Mouse (Mus musculus): ENCODE data around the gene Jmjd8. TPM values are rescaled to one million over a fixed set of nuclear protein-coding genes. Genes with fewer than 3 reads are reported as not detected.

Gene Jmjd8
- 57.9 and 60.7 TPM in 2 replicates for polyA plus RNA-seq (2015; fragmentation: Nextera tagmentation; extraction: Ambion mirVana)

DNA sequence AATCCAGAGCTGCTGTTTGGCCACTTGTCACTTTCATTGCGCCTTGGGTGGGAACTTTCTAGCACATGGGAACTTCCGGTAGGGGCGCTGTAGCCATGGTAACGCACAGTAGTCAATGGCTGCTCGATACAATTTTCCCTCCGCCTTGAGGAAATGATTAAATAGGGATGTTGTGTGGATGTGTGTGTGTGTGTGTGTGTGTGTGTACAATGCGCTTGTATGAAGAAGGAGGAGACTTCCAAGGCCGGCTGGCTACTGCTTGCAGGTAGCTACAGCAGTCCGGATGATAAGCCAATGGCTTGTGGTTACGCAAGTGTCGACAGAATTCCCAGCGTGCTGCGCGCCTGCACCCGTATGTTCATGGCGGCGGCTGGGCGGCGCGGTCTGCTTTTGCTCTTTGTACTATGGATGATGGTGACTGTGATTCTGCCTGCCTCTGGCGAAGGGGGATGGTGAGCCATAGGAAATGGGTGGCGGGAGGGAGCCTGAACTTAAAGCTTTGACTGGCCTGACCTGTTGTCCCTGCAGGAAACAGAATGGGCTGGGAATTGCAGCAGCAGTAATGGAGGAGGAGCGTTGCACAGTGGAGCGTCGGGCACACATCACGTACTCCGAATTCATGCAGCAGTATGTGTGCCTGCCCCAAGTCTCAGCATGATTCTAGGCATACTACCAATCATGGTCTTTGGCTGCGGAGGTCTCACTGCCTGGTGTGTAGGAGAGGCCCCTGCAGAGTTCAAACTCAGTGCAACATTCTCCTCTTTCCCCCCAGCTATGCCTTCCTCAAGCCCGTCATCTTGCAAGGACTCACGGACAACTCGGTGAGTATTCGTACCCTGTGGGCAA is at the start of gene Jmjd8:
TSS of gene Jmjd8 (plus strand) at position 156 of the 846 bp plus-strand sequence.
- Histone ChIP-seq H3K4me1 (peaks cover 67% of the 10 kb centered on the region), H3K4me3 (peak within 1 kb of the TSS; percentile 88), H3K36me3 (peaks cover 45% of the 10 kb centered on the region), H3K4me2 (replicated peaks) (peak within 1 kb of the TSS; percentile 84), H3K27me3 (no peaks in the 10 kb centered on the region), H3K9me3 (no peaks in the 10 kb centered on the region), H3K27ac (peak within 1 kb of the TSS; percentile 88), H3K9ac (peak within 1 kb of the TSS; percentile 81)
- under 1% methylated on average over 32 of the region's 32 CpGs for WGBS
- ATAC-seq (ENCODE audit: low FRiP score, low read depth) = peak; percentile 41

DNA sequence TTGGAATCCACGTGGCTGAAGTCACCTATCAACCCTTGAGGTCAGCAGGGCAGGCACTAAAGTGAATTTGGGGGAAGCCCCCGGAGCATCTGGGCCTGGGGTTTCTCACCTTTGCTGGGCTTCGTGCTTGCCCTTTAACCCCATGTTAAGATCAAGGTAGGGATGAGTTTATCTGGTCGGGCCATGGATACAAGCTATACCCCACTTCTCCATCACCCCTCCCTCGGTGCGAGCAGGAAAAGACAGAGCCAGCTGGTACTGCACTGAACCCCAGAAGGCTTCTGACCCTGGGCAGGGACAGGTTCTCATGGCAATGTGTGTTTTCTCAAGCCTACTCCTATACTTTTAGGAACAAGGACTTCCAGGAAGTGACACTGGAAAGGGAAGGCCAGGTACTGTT is 47.3 kb upstream of the Jmjd8 start:
- H3K4me2 ChIP-seq (replicated peaks) = no peak overlapping the region
- H3K9me3 ChIP-seq = no peaks in the 10 kb centered on the region
- 74% methylated on average over 6 of the region's 6 CpGs for WGBS
- peaks cover 18% of the 10 kb centered on the region for H3K4me1 ChIP-seq
- no peak overlapping the region for H3K27ac ChIP-seq
- no peaks in the 10 kb centered on the region for H3K27me3 ChIP-seq
- H3K36me3 ChIP-seq = peaks cover 70% of the 10 kb centered on the region
- H3K4me3 ChIP-seq = no peak overlapping the region
- no peak overlapping the region for H3K9ac ChIP-seq
- no peak for ATAC-seq (ENCODE audit: low FRiP score, low read depth)

GRCm38 (mm10) chr17:25783086-25783485 is 45.6 kb upstream of the Jmjd8 start:
- Histone ChIP-seq H3K27me3 (no peaks in the 10 kb centered on the region), H3K27ac (no peak overlapping the region), H3K4me2 (replicated peaks) (no peak overlapping the region), H3K4me3 (no peak overlapping the region), H3K4me1 (peaks cover 18% of the 10 kb centered on the region), H3K9me3 (no peaks in the 10 kb centered on the region), H3K9ac (peak overlapping the region; percentile 48), H3K36me3 (peaks cover 64% of the 10 kb centered on the region)
- no peak for ATAC-seq (ENCODE audit: low FRiP score, low read depth)
- whole genome bisulfite sequencing = 77% methylated on average over 7 of the region's 7 CpGs

DNA sequence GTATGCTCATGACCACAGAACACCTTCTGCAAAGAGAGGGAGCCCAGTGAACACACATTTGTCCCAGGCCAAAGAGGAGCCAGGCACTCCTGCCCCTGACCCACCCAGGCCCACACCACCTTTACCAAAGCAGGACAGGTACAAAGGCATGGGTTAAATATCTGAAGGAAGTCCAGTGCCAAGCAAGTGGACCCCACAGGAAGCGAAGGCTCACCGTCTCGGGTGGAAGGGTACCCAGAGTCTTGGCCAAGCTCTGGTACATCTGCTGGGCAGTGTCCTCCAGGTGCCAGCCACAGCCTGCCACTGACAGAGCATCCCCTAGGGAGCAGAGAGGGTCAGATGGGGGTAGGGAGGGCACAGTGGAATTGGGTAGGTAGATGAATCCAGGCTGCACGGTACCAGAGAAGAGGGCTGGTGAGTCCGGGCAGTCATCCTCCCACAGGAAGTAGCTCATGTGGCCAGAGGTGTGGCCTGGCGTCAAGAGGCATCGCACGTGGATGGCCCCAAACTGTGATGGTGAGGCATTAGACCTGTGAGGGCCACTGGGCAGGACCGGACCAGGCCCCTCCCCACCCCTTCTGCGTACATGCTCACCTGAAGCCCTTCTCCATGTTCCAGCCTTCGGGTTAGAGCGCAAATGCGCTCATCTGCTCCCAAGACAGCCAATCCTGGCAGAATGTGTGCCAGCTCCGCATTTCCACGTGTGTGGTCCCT is 44.6 kb upstream of the Jmjd8 start:
- H3K27me3 ChIP-seq = no peaks in the 10 kb centered on the region
- H3K27ac ChIP-seq = no peak overlapping the region
- peak overlapping the region; percentile 86 for H3K4me2 ChIP-seq (replicated peaks)
- ATAC-seq (ENCODE audit: low FRiP score, low read depth) = no peak
- H3K9me3 ChIP-seq = no peaks in the 10 kb centered on the region
- H3K4me3 ChIP-seq = peak overlapping the region; percentile 73
- peaks cover 64% of the 10 kb centered on the region for H3K36me3 ChIP-seq
- peak overlapping the region; percentile 90 for H3K9ac ChIP-seq
- WGBS = 79% methylated on average over 15 of the region's 15 CpGs
- H3K4me1 ChIP-seq = peaks cover 18% of the 10 kb centered on the region

GRCm38 (mm10) chr17:25785281-25785745 is 43.4 kb upstream of the Jmjd8 start, which contains the start of gene Haghl:
Gene Haghl (minus strand): TSS chr17:25785673.
- no peaks in the 10 kb centered on the region for H3K9me3 ChIP-seq
- H3K36me3 ChIP-seq = peaks cover 62% of the 10 kb centered on the region
- H3K4me3 ChIP-seq = peak within 1 kb of the TSS; percentile 73
- under 1% methylated on average over 23 of the region's 23 CpGs for WGBS
- no peaks in the 10 kb centered on the region for H3K27me3 ChIP-seq
- peaks cover 18% of the 10 kb centered on the region for H3K4me1 ChIP-seq
- peak within 1 kb of the TSS; percentile 90 for H3K9ac ChIP-seq
- peak within 1 kb of the TSS; percentile 92 for H3K27ac ChIP-seq
- peak; percentile 86 for ATAC-seq (ENCODE audit: low FRiP score, low read depth)
- H3K4me2 ChIP-seq (replicated peaks) = peak within 1 kb of the TSS; percentile 86

- Histone ChIP-seq H3K27me3 (no peaks in the 10 kb centered on the region), H3K4me3 (peak within 1 kb of the TSS; percentile 73), H3K9me3 (no peaks in the 10 kb centered on the region), H3K27ac (peak within 1 kb of the TSS; percentile 92), H3K4me2 (replicated peaks) (peak within 1 kb of the TSS; percentile 86), H3K36me3 (peaks cover 52% of the 10 kb centered on the region), H3K9ac (peak within 1 kb of the TSS; percentile 90), H3K4me1 (peaks cover 27% of the 10 kb centered on the region)
- no peak for ATAC-seq (ENCODE audit: low FRiP score, low read depth)
- WGBS = 76% methylated on average over 3 of the region's 3 CpGs
Observed at GRCm38 (mm10) chr17:25786280-25786679, 42.4 kb upstream of the Jmjd8 start, which contains the start of gene Ccdc78. Gene Ccdc78 (plus strand): TSS chr17:25786580.

- no peak overlapping the region for H3K4me3 ChIP-seq
- no peak overlapping the region for H3K4me2 ChIP-seq (replicated peaks)
- peaks cover 46% of the 10 kb centered on the region for H3K36me3 ChIP-seq
- H3K9me3 ChIP-seq = no peaks in the 10 kb centered on the region
- peaks cover 33% of the 10 kb centered on the region for H3K4me1 ChIP-seq
- 90% methylated on average over 9 of the region's 9 CpGs for WGBS
- H3K9ac ChIP-seq = no peak overlapping the region
- ATAC-seq (ENCODE audit: low FRiP score, low read depth) = no peak
- no peaks in the 10 kb centered on the region for H3K27me3 ChIP-seq
- H3K27ac ChIP-seq = no peak overlapping the region
Observed at GRCm38 (mm10) chr17:25786781-25787504, 41.7 kb upstream of the Jmjd8 start.

DNA sequence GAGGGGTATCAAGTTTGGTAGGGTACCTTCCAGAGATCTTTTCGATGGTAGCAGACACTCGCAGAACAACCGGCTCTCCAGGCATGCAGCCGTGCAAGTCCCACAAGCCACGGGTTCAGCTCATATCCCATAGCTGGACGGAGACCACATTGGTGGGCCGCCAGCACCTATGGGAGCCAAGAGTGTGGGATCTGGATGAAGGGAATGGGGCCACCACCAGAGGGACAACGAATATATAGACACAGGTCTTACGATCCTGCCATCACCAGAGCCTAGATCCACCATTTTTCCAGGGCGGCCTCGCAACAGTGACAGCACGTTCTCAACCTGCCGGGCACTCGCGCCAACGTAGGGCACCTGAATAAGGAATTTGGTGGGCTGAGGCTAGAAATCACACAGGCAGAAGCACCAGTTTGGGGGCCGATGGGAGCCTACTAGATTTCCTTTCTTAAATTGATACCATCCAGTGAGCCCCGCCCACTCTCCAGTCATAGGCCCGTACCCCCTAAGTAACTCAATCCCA is 37.3 kb upstream of the Jmjd8 start:
- ATAC-seq (ENCODE audit: low FRiP score, low read depth) = 0 out of 2 replicates have a peak, but pooled peaks have one; percentile 2
- H3K4me3 ChIP-seq = peak overlapping the region; percentile 87
- H3K27me3 ChIP-seq = no peaks in the 10 kb centered on the region
- H3K9ac ChIP-seq = peak overlapping the region; percentile 81
- H3K4me1 ChIP-seq = peaks cover 47% of the 10 kb centered on the region
- H3K9me3 ChIP-seq = no peaks in the 10 kb centered on the region
- peak overlapping the region; percentile 91; the same call in 1 of the 2 replicates for H3K27ac ChIP-seq
- H3K36me3 ChIP-seq = peaks cover 23% of the 10 kb centered on the region
- WGBS = 27% methylated on average over 19 of the region's 19 CpGs
- H3K4me2 ChIP-seq (replicated peaks) = peak overlapping the region; percentile 92

GRCm38 (mm10) chr17:25791843-25792527 is 36.7 kb upstream of the Jmjd8 start:
- peak; percentile 57 for ATAC-seq (ENCODE audit: low FRiP score, low read depth)
- Histone ChIP-seq H3K9me3 (no peaks in the 10 kb centered on the region), H3K4me1 (peaks cover 48% of the 10 kb centered on the region)

GRCm38 (mm10) chr17:25792615-25793014 is 36.1 kb upstream of the Jmjd8 start, which contains the start of gene Fam173a:
Gene Fam173a (minus strand): TSS chr17:25792901.
- peak within 1 kb of the TSS; percentile 92 for H3K4me2 ChIP-seq (replicated peaks)
- no peaks in the 10 kb centered on the region for H3K9me3 ChIP-seq
- H3K27me3 ChIP-seq = no peaks in the 10 kb centered on the region
- peak within 1 kb of the TSS; percentile 87 for H3K4me3 ChIP-seq
- 0% methylated on average over 14 of the region's 14 CpGs for WGBS
- peaks cover 53% of the 10 kb centered on the region for H3K4me1 ChIP-seq
- H3K9ac ChIP-seq = peak within 1 kb of the TSS; percentile 81
- peaks cover 20% of the 10 kb centered on the region for H3K36me3 ChIP-seq
- peak within 1 kb of the TSS; percentile 91 for H3K27ac ChIP-seq
- ATAC-seq (ENCODE audit: low FRiP score, low read depth) = peak; percentile 51

More at GRCm38 (mm10) chr17:25791843-25792527, 36.7 kb upstream of the Jmjd8 start:
- peak overlapping the region; percentile 91 for H3K27ac ChIP-seq
- WGBS = under 1% methylated on average over 45 of the region's 45 CpGs
- no peaks in the 10 kb centered on the region for H3K27me3 ChIP-seq
- peak overlapping the region; percentile 81 for H3K9ac ChIP-seq
- H3K4me3 ChIP-seq = peak overlapping the region; percentile 87
- peak overlapping the region; percentile 92 for H3K4me2 ChIP-seq (replicated peaks)
- peaks cover 23% of the 10 kb centered on the region for H3K36me3 ChIP-seq

GRCm38 (mm10) chr17:25794197-25794596 is 34.5 kb upstream of the Jmjd8 start:
- Histone ChIP-seq H3K4me2 (replicated peaks) (no peak overlapping the region), H3K4me3 (no peak overlapping the region), H3K9ac (no peak overlapping the region), H3K4me1 (peaks cover 54% of the 10 kb centered on the region), H3K9me3 (no peaks in the 10 kb centered on the region), H3K27ac (no peak overlapping the region), H3K36me3 (peaks cover 8% of the 10 kb centered on the region), H3K27me3 (no peaks in the 10 kb centered on the region)
- WGBS = 82% methylated on average over 13 of the region's 13 CpGs
- no peak for ATAC-seq (ENCODE audit: low FRiP score, low read depth)

Data from limb, embryonic 13.5 days (tissue).